Mouse (Mus musculus): Measurements from ENCODE around the gene Ntm. TPM values are rescaled to one million over a fixed set of nuclear protein-coding genes. Genes with fewer than 3 reads are reported as not detected.

The Ntm gene
- total RNA-seq, 2 experiments from 2014 or later: 5.4 to 6.2 TPM

- DNase-seq (ENCODE audit: low spot score in 2 of 2): no peak
Measured at GRCm38 (mm10) chr9:29594537-29595294, 368.2 kb downstream of the Ntm start.

GRCm38 (mm10) chr9:29587376-29587775 is 375.6 kb downstream of the Ntm start:
- no peak for DNase-seq (ENCODE audit: low spot score in 2 of 2)

GRCm38 (mm10) chr9:29586381-29586770 is 376.6 kb downstream of the Ntm start:
- DNase-seq (ENCODE audit: low spot score in 2 of 2): no peak

- DNase-seq (ENCODE audit: low spot score in 2 of 2): peak; percentile 11 to 14
Measured at GRCm38 (mm10) chr9:29585746-29586380, 377.1 kb downstream of the Ntm start.

- DNase-seq (ENCODE audit: low spot score in 2 of 2): no peak
Measured at GRCm38 (mm10) chr9:29578226-29578625, 384.7 kb downstream of the Ntm start.

- DNase-seq (ENCODE audit: low spot score in 2 of 2): no peak
Measured at GRCm38 (mm10) chr9:29576051-29576533, 386.8 kb downstream of the Ntm start.

GRCm38 (mm10) chr9:29574548-29574947 is 388.4 kb downstream of the Ntm start:
- no peak for DNase-seq (ENCODE audit: low spot score in 2 of 2)

GRCm38 (mm10) chr9:29568571-29568970 is 394.4 kb downstream of the Ntm start:
- no peak for DNase-seq (ENCODE audit: low spot score in 2 of 2)

- no peak for DNase-seq (ENCODE audit: low spot score in 2 of 2)
Measured at GRCm38 (mm10) chr9:29562419-29563071, 400.4 kb downstream of the Ntm start.

- DNase-seq (ENCODE audit: low spot score in 2 of 2): no peak
Measured at GRCm38 (mm10) chr9:29558915-29559314, 404.0 kb downstream of the Ntm start.

- DNase-seq (ENCODE audit: low spot score in 2 of 2): no peak
Measured at GRCm38 (mm10) chr9:29550582-29550981, 412.4 kb downstream of the Ntm start.

- DNase-seq (ENCODE audit: low spot score in 2 of 2): no peak
Measured at GRCm38 (mm10) chr9:29550107-29550506, 412.8 kb downstream of the Ntm start.

- no peak for DNase-seq (ENCODE audit: low spot score in 2 of 2)
Measured at GRCm38 (mm10) chr9:29536415-29536814, 426.5 kb downstream of the Ntm start.

GRCm38 (mm10) chr9:29534773-29535172 is 428.2 kb downstream of the Ntm start:
- no peak for DNase-seq (ENCODE audit: low spot score in 2 of 2)

GRCm38 (mm10) chr9:29534304-29534703 is 428.6 kb downstream of the Ntm start:
- DNase-seq (ENCODE audit: low spot score in 2 of 2): no peak

- no peak for DNase-seq (ENCODE audit: low spot score in 2 of 2)
Measured at GRCm38 (mm10) chr9:29533556-29533955, 429.4 kb downstream of the Ntm start.

- DNase-seq (ENCODE audit: low spot score in 2 of 2): no peak
Measured at GRCm38 (mm10) chr9:29531147-29531917, 431.6 kb downstream of the Ntm start.

- no peak for DNase-seq (ENCODE audit: low spot score in 2 of 2)
Measured at GRCm38 (mm10) chr9:29524109-29524508, 438.8 kb downstream of the Ntm start.

GRCm38 (mm10) chr9:29523221-29523620 is 439.7 kb downstream of the Ntm start:
- DNase-seq (ENCODE audit: low spot score in 2 of 2): no peak

- DNase-seq (ENCODE audit: low spot score in 2 of 2): no peak
Measured at GRCm38 (mm10) chr9:29519181-29519580, 443.8 kb downstream of the Ntm start.

- no peak for DNase-seq (ENCODE audit: low spot score in 2 of 2)
Measured at GRCm38 (mm10) chr9:29516688-29517087, 446.3 kb downstream of the Ntm start.

Measured in adrenal gland, postnatal 4 days (tissue).